Mouse (Mus musculus) urinary bladder, postnatal 0 days (tissue): ENCODE measurements around the gene Vhl. TPM values are rescaled to one million over a fixed set of nuclear protein-coding genes. Genes with fewer than 3 reads are reported as not detected.

Experiments used
- polyA plus RNA-seq: library from polyadenylated mRNA; unstranded; fragments of >200 nt; fragmentation: Nextera tagmentation; extraction: Ambion mirVana; gene quantifications from 2 replicates; pipeline ENCODE4 v1.2.1, GENCODE M21; 2015

Vhl gene
- polyA plus RNA-seq, result 24.3 and 25.1 TPM in 2 replicates

GRCm38 (mm10) chr6:113623941-113624751, at the start of gene Vhl:
Vhl (plus strand) TSS chr6:113623959.

DNA sequence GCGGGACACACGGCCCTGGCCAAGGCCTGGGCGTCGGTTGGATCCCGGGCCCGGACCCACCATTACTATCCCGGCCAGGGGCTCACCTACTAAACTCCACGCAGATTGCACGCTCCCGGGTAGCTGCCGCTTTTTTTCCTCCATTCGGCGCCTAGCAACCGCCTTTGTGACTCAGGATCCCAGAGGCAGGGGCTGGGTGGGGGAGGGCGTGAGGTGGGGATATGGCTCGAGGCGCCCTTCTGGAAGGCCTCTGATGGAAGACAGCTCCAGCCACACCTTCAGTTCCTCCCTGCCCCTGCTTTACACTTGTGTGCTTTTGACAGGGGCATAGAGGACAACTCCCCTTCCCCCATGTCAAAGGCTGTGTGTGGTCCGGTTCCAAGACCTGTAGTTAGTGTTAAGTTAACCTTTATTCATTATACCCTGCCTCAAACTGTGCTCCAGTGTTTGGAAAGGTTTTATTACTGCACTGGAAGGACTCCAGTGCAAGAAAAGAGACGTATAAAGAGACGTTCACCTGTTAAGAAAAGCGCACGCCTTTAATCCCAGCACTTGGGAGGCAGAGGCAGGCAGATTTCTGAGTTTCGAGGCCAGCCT, 23.1 kb upstream of the Vhl start, which contains the start of gene Fancd2os:
TSS of gene Fancd2os (minus strand) at position 173 of the 597 bp plus-strand sequence.

GRCm38 (mm10) chr6:113604432-113605223, 19.1 kb upstream of the Vhl start, which contains the start of gene Brk1:
Brk1 (plus strand) TSS chr6:113604772.

GRCm38 (mm10) chr6:113638302-113639040, 14.7 kb downstream of the Vhl start, which contains the start of gene Irak2:
Irak2 (plus strand) TSS chr6:113638467.

Other genes with a start within 250 kb of the Vhl start
- gene Tada3, start 246.1 kb upstream of the Vhl start, polyA plus RNA-seq, result 38.4 and 39.1 TPM in 2 replicates
- gene Arpc4, start 245.8 kb upstream of the Vhl start, polyA plus RNA-seq, result 327 and 354 TPM in 2 replicates
- 1.0 and 1.2 TPM in 2 replicates for gene Ttll3, start 234.7 kb upstream of the Vhl start, polyA plus RNA-seq
- 11.4 and 16.5 TPM in 2 replicates for gene Rpusd3, start 204.6 kb upstream of the Vhl start, polyA plus RNA-seq
- not detected in 2 replicates for gene Cidec, start 188.2 kb upstream of the Vhl start, polyA plus RNA-seq
- 79.2 and 82.8 TPM in 2 replicates for gene Jagn1, start 181.4 kb upstream of the Vhl start, polyA plus RNA-seq
- 54.7 and 60.4 TPM in 2 replicates for gene Il17re, start 165.5 kb upstream of the Vhl start, polyA plus RNA-seq
- gene Il17rc, start 152.5 kb upstream of the Vhl start, polyA plus RNA-seq, result 28.2 and 32.1 TPM in 2 replicates
- 33.3 and 33.8 TPM in 2 replicates for gene Creld1, start 140.7 kb upstream of the Vhl start, polyA plus RNA-seq
- gene Prrt3, start 122.0 kb upstream of the Vhl start, polyA plus RNA-seq, result 0.72 and 0.77 TPM in 2 replicates
- 91.2 and 104 TPM in 2 replicates for gene Emc3, start 92.3 kb upstream of the Vhl start, polyA plus RNA-seq
- 2.5 and 3.2 TPM in 2 replicates for gene Fancd2, start 92.3 kb upstream of the Vhl start, polyA plus RNA-seq
- not detected in 2 replicates for gene Fancd2os, start 23.2 kb upstream of the Vhl start, polyA plus RNA-seq
- gene Brk1, start 19.2 kb upstream of the Vhl start, polyA plus RNA-seq, result 189 and 195 TPM in 2 replicates
- gene Irak2, start 14.5 kb downstream of the Vhl start, polyA plus RNA-seq, result 24.0 and 24.1 TPM in 2 replicates
- 0.95 and 0.97 TPM in 2 replicates for gene Tatdn2, start 73.1 kb downstream of the Vhl start, polyA plus RNA-seq
- gene Ghrl, start 95.9 kb downstream of the Vhl start, polyA plus RNA-seq, result 0.50 TPM in 1 of 2 replicates, not detected in the other
- 202 TPM in 2 replicates for gene Sec13, start 116.8 kb downstream of the Vhl start, polyA plus RNA-seq